ENCODE assay signal across 15 mouse cellular contexts in genomic region chr15:62919264-62919663, GRCm38 (mm10).
A peak's percentile ranks its signal among the peaks of the same experiment; 100 is the strongest.
DNase-seq lines count a peak whose midpoint lies in the region; ATAC-seq lines count a peak whose summit lies in the region.
"Had no signal": no experiment of that assay in that cellular context is flagged by ENCODE, and none has a peak within 500 bp of the region (broad histone marks: within the 10 kb centered on the region; RNA-seq: fewer than 3 reads in every experiment).

No protein-coding gene starts in this region.

- no peaks in the 10 kb centered on the region for H3K9me3 ChIP-seq in heart, embryonic 11.5 days (replicated peaks; ENCODE audit: control insufficient read depth, low read length)
- no peaks in the 10 kb centered on the region for H3K9me3 ChIP-seq in hindbrain, embryonic 12.5 days (replicated peaks)
- H3K9me3 ChIP-seq: forebrain, embryonic 12.5 days had no signal

- intact Hi-C loops in gastrocnemius, postnatal 14 days (cut with DNase I; ENCODE audit: low total_unique reads) = no loop called here

- H3K4me2 ChIP-seq in heart, embryonic 11.5 days = no peak overlapping the region
- H3K4me2 ChIP-seq in hindbrain, embryonic 12.5 days (replicated peaks) = no peak overlapping the region
- H3K4me2 ChIP-seq: forebrain, embryonic 12.5 days had no signal

- 0 out of 2 replicates have a peak, but pooled peaks cover 4% of the 10 kb centered on the region for H3K4me1 ChIP-seq in heart, embryonic 11.5 days (ENCODE audit: control insufficient read depth, insufficient read depth, low read length)
- no peaks in the 10 kb centered on the region for H3K4me1 ChIP-seq in hindbrain, embryonic 12.5 days
- H3K4me1 ChIP-seq: forebrain, embryonic 12.5 days had no signal

- H3K27me3 ChIP-seq in heart, embryonic 11.5 days (ENCODE audit: control insufficient read depth, insufficient read depth, low read length) = no peaks in the 10 kb centered on the region
- H3K27me3 ChIP-seq in hindbrain, embryonic 12.5 days = no peaks in the 10 kb centered on the region
- H3K27me3 ChIP-seq: forebrain, embryonic 12.5 days had no signal

- peak overlapping the region; percentile 46; the same call in 1 of the 2 replicates for H3K27ac ChIP-seq in heart, embryonic 11.5 days (ENCODE audit: low read depth, low read length)
- H3K27ac ChIP-seq in hindbrain, embryonic 12.5 days = no peak overlapping the region
- H3K27ac ChIP-seq: forebrain, embryonic 12.5 days; stomach, postnatal 0 days had no signal

- DNase-seq in heart, adult 8-10 months (ENCODE audit: low spot score) = peak; percentile 37
- no peak for DNase-seq in heart, adult 11 months
- peak; percentile 51 for DNase-seq in 3T3-L1 (ENCODE audit: low read depth, low spot score)
- DNase-seq in layer of hippocampus, postnatal 36 days = peak; percentile 3 to 7
- DNase-seq in natural killer cell, adult 2 months (ENCODE audit: low spot score in 2 of 2) = no peak
- DNase-seq in gastrocnemius, postnatal 14 days = no peak
- DNase-seq: adrenal gland, postnatal 14 days; cerebellum, adult 11-12 months; liver, postnatal 0 days; midbrain, embryonic 14.5 days had no signal

- no peak overlapping the region for H3K9ac ChIP-seq in heart, embryonic 11.5 days (ENCODE audit: low read depth, low read length)
- H3K9ac ChIP-seq in hindbrain, embryonic 12.5 days = no peak overlapping the region
- H3K9ac ChIP-seq: forebrain, embryonic 12.5 days; liver, postnatal 0 days had no signal

- H3K36me3 ChIP-seq in heart, embryonic 11.5 days (ENCODE audit: control insufficient read depth, insufficient read depth, low read length) = no peaks in the 10 kb centered on the region
- no peaks in the 10 kb centered on the region for H3K36me3 ChIP-seq in hindbrain, embryonic 12.5 days
- H3K36me3 ChIP-seq: forebrain, embryonic 12.5 days had no signal

- ATAC-seq in heart, embryonic 11.5 days (replicated peaks; ENCODE audit: insufficient number of reproducible peaks, low FRiP score, low TSS enrichment) = no peak; the same call in 1 of the 2 replicates
- ATAC-seq in hindbrain, embryonic 12.5 days (ENCODE audit: low FRiP score) = no peak
- ATAC-seq: intestine, embryonic 16.5 days; liver, postnatal 0 days had no signal

- H3K4me3 ChIP-seq in heart, embryonic 11.5 days (ENCODE audit: low read depth, low read length) = no peak overlapping the region
- no peak overlapping the region for H3K4me3 ChIP-seq in hindbrain, embryonic 12.5 days
- H3K4me3 ChIP-seq: forebrain, embryonic 12.5 days had no signal

Comparison
In these comparisons a context has a peak if more than half of its experiments do, and no peak if none do; other contexts are left out.
1. DNase-seq: peak in heart, adult 8-10 months (single experiment), 3T3-L1 (single experiment) and layer of hippocampus, postnatal 36 days (2 of 2); none in heart, adult 11 months (single experiment), natural killer cell, adult 2 months (0 of 2) and gastrocnemius, postnatal 14 days (single experiment).